Mouse (Mus musculus): ENCODE measurements around the gene Irak4.

Gene Irak4

GRCm38 (mm10) chr15:94543409-94544051 lies at the start of gene Irak4, which contains the start of gene Pus7l:
TSS of gene Irak4 (plus strand) at chr15:94543643.
TSS of gene Pus7l (minus strand) at chr15:94543547.
- peak; percentile 97 for DNase-seq (ENCODE audit: low read depth)

- DNase-seq (ENCODE audit: low read depth): no peak
These were observed 49.0 kb upstream of the Irak4 start for GRCm38 (mm10) chr15:94494445-94494844.

- DNase-seq (ENCODE audit: low read depth): no peak
These were observed 47.5 kb upstream of the Irak4 start for GRCm38 (mm10) chr15:94495936-94496335.

GRCm38 (mm10) chr15:94499260-94499659 lies 44.2 kb upstream of the Irak4 start:
- no peak for DNase-seq (ENCODE audit: low read depth)

GRCm38 (mm10) chr15:94503451-94504215 lies 39.8 kb upstream of the Irak4 start:
- no peak for DNase-seq (ENCODE audit: low read depth)

- no peak for DNase-seq (ENCODE audit: low read depth)
These were observed 25.4 kb upstream of the Irak4 start for GRCm38 (mm10) chr15:94517913-94518491.

- peak; percentile 85 for DNase-seq (ENCODE audit: low read depth)
These were observed 23.1 kb upstream of the Irak4 start for GRCm38 (mm10) chr15:94520205-94520900.

GRCm38 (mm10) chr15:94520959-94521358 lies 22.5 kb upstream of the Irak4 start:
- DNase-seq (ENCODE audit: low read depth): no peak

GRCm38 (mm10) chr15:94523251-94523650 lies 20.2 kb upstream of the Irak4 start:
- no peak for DNase-seq (ENCODE audit: low read depth)

GRCm38 (mm10) chr15:94524956-94525355 lies 18.5 kb upstream of the Irak4 start:
- DNase-seq (ENCODE audit: low read depth): no peak

- DNase-seq (ENCODE audit: low read depth): no peak
These were observed 12.9 kb upstream of the Irak4 start for GRCm38 (mm10) chr15:94530519-94530918.

- DNase-seq (ENCODE audit: low read depth): no peak
These were observed 11.1 kb upstream of the Irak4 start for GRCm38 (mm10) chr15:94532306-94532705.

- DNase-seq (ENCODE audit: low read depth): no peak
These were observed 10.5 kb upstream of the Irak4 start for GRCm38 (mm10) chr15:94532956-94533355.

GRCm38 (mm10) chr15:94535521-94535920 lies 7.9 kb upstream of the Irak4 start:
- DNase-seq (ENCODE audit: low read depth): no peak

GRCm38 (mm10) chr15:94539296-94539695 lies 4.1 kb upstream of the Irak4 start:
- DNase-seq (ENCODE audit: low read depth): no peak

- no peak for DNase-seq (ENCODE audit: low read depth)
These were observed 655 bp upstream of the Irak4 start for GRCm38 (mm10) chr15:94542567-94543408.

GRCm38 (mm10) chr15:94544052-94544636 lies 701 bp downstream of the Irak4 start:
- no peak for DNase-seq (ENCODE audit: low read depth)

- no peak for DNase-seq (ENCODE audit: low read depth)
These were observed 1.4 kb downstream of the Irak4 start for GRCm38 (mm10) chr15:94544844-94545243.

- DNase-seq (ENCODE audit: low read depth): no peak
These were observed 10.1 kb downstream of the Irak4 start for GRCm38 (mm10) chr15:94553536-94553935.

- peak; percentile 94 for DNase-seq (ENCODE audit: low read depth)
These were observed 14.0 kb downstream of the Irak4 start for GRCm38 (mm10) chr15:94557442-94557841.

Data from naive thymus-derived CD4-positive, alpha-beta T cell, adult 2 months (primary cell).